Mouse (Mus musculus): ENCODE measurements around the gene En1. TPM values are rescaled to one million over a fixed set of nuclear protein-coding genes. Genes with fewer than 3 reads are reported as not detected.
A peak's percentile ranks its signal among the peaks of the same experiment; 100 is the strongest.

Gene En1
- polyA plus RNA-seq, 1 experiment from 2014 or later = not detected

DNA sequence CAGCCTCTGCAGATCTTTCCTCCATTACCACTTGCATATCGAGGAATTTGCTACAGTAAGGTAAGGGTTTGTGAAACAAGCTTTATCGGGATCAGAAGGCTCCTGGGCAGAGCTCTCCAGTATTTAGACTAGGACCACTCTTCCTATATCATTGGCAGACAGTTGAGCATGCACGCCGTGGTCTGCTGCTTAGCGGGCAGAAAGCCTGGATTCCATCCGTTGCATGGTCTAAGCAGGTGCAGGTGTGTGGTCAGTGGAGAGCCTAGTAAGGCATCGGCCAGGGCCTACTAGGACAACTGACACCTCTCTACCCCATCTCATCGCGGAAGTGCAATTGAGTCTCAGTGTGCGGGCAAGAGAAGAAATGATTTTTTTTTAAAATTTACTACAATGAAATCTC lies 41.2 kb downstream of the En1 start:
- no peaks in the 10 kb centered on the region for H3K36me3 ChIP-seq (ENCODE audit: control insufficient read depth, insufficient read depth, low read length)
- no peak overlapping the region; the same call in 1 of the 2 replicates for H3K4me3 ChIP-seq (ENCODE audit: low read depth, low read length)
- H3K4me1 ChIP-seq (replicated peaks; ENCODE audit: control insufficient read depth, insufficient read depth, low read length) = no peaks in the 10 kb centered on the region
- 0 out of 2 replicates have a peak, but pooled peaks cover 3% of the 10 kb centered on the region for H3K27me3 ChIP-seq (replicated peaks; ENCODE audit: control insufficient read depth, insufficient read depth, low read length)
- DNase-seq (ENCODE audit: low spot score) (no peak), ATAC-seq (replicated peaks; ENCODE audit: low FRiP score, low TSS enrichment, low read depth) (no peak)
- H3K4me2 ChIP-seq (ENCODE audit: low read length) = 0 out of 2 replicates have a peak overlapping the region, but pooled peaks have one; percentile 7
- no peaks in the 10 kb centered on the region for H3K9me3 ChIP-seq (ENCODE audit: control insufficient read depth, low read length)
- H3K9ac ChIP-seq (ENCODE audit: low read length) = no peak overlapping the region
- no peak overlapping the region for H3K27ac ChIP-seq (ENCODE audit: low read depth)
- WGBS = 17% methylated on average over 10 of the region's 10 CpGs

DNA sequence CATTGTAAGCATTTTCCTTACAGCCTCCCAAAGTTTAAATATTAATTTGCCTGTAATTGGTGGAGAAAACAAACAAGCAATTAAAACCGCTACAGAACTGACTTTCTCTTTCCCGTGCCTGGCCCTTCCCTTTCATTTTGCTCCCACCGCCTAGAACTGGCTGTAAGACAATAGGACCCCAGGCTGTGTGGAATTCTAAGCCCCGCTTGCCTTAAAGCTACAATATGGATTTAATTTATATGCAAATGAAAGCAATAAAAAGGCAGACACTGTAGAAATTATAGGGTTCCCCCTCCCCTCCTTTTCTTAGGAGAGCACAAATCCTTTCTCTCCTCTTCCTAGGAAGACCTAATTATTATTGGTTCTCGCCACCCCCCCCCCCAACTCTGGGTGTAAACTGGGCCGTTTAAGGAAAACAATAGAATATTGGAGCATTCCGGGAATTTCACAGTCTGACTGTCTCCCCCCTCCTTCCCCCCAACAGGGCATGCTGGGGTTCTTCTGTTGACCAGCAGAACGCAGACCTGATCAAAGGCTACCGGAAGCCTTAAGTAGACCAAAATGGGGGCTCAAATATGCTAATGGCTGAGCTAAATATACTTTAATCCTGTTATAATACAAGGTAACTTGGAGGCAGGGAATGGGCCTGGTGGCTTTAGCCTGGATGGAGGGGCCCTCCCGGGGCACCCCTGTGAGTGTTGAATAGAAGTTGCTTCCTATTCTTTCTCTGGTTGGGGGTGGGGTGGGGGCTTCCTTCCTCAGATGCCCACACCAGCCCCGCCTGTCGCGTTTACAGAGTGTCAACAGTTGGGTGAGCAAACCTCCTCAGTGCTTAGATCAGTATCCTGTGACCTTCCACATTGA lies 41.9 kb downstream of the En1 start:
- no peak for DNase-seq (ENCODE audit: low spot score)
- H3K27ac ChIP-seq (ENCODE audit: low read depth) = no peak overlapping the region
- H3K36me3 ChIP-seq (ENCODE audit: control insufficient read depth, insufficient read depth, low read length) = no peaks in the 10 kb centered on the region
- WGBS = 18% methylated on average over 13 of the region's 13 CpGs
- no peaks in the 10 kb centered on the region for H3K4me1 ChIP-seq (replicated peaks; ENCODE audit: control insufficient read depth, insufficient read depth, low read length)
- H3K4me3 ChIP-seq (ENCODE audit: low read depth, low read length) = no peak overlapping the region; the same call in 1 of the 2 replicates
- H3K9ac ChIP-seq (ENCODE audit: low read length) = no peak overlapping the region
- H3K4me2 ChIP-seq (ENCODE audit: low read length) = 0 out of 2 replicates have a peak overlapping the region, but pooled peaks have one; percentile 7
- 0 out of 2 replicates have a peak, but pooled peaks cover 3% of the 10 kb centered on the region for H3K27me3 ChIP-seq (replicated peaks; ENCODE audit: control insufficient read depth, insufficient read depth, low read length)
- ATAC-seq (replicated peaks; ENCODE audit: low FRiP score, low TSS enrichment, low read depth) = no peak
- no peaks in the 10 kb centered on the region for H3K9me3 ChIP-seq (ENCODE audit: control insufficient read depth, low read length)

DNA sequence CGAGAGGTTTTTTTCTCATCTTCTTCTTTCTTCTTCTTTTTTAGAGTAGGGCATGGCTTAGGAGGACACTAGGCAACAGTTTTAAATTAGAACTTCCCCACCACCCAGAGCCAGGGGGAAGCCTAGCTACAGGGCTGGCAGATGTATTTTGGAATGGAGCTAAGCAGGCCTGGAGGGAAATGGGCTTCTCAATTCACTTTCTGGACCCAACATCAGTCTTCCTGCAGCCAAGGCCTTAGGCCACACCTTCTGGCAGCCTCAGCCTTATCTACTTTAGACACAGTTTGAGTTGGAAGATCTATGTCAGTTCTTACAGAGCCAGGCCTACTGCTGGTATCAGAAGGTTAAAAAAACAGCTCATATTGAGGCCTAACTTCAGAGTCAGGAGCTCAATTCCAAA lies 42.5 kb downstream of the En1 start:
- 85% methylated on average over 1 of the region's 1 CpGs for WGBS
- H3K4me3 ChIP-seq (ENCODE audit: low read depth, low read length) = no peak overlapping the region
- H3K4me1 ChIP-seq (replicated peaks; ENCODE audit: control insufficient read depth, insufficient read depth, low read length) = no peaks in the 10 kb centered on the region
- DNase-seq (ENCODE audit: low spot score) = no peak
- no peak overlapping the region for H3K9ac ChIP-seq (ENCODE audit: low read length)
- H3K9me3 ChIP-seq (ENCODE audit: control insufficient read depth, low read length) = no peaks in the 10 kb centered on the region
- no peak overlapping the region for H3K4me2 ChIP-seq (ENCODE audit: low read length)
- ATAC-seq (replicated peaks; ENCODE audit: low FRiP score, low TSS enrichment, low read depth) = no peak
- 0 out of 2 replicates have a peak, but pooled peaks cover 3% of the 10 kb centered on the region for H3K27me3 ChIP-seq (replicated peaks; ENCODE audit: control insufficient read depth, insufficient read depth, low read length)
- H3K27ac ChIP-seq (ENCODE audit: low read depth) = no peak overlapping the region
- H3K36me3 ChIP-seq (ENCODE audit: control insufficient read depth, insufficient read depth, low read length) = no peaks in the 10 kb centered on the region

DNA sequence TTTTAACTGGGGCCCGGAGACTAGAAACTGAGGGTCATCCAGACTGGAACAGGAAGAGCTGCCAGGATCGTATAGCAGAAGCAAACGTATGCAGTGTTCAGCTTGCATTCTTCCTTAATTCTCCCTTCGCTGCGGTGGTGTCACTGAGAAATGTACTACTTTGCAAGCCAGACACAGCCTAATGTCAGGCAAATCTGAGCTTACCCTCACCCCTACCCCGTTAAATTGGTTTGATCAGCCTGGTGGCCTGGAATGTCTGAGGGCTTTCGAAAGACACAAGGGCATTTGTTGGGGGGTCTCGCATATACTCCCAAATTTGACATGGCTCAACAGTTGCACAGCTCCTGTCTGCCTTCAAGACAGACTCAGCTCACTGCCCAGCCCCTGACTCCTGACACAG lies 47.9 kb downstream of the En1 start:
- Histone ChIP-seq H3K4me1 (replicated peaks; ENCODE audit: control insufficient read depth, insufficient read depth, low read length) (no peaks in the 10 kb centered on the region), H3K4me3 (ENCODE audit: low read depth, low read length) (no peak overlapping the region), H3K9ac (ENCODE audit: low read length) (no peak overlapping the region), H3K27me3 (replicated peaks; ENCODE audit: control insufficient read depth, insufficient read depth, low read length) (no peaks in the 10 kb centered on the region), H3K36me3 (ENCODE audit: control insufficient read depth, insufficient read depth, low read length) (no peaks in the 10 kb centered on the region), H3K9me3 (ENCODE audit: control insufficient read depth, low read length) (no peaks in the 10 kb centered on the region), H3K27ac (ENCODE audit: low read depth) (no peak overlapping the region), H3K4me2 (ENCODE audit: low read length) (no peak overlapping the region)
- 65% methylated on average over 8 of the region's 8 CpGs for WGBS
- no peak for DNase-seq (ENCODE audit: low spot score)
- ATAC-seq (replicated peaks; ENCODE audit: low FRiP score, low TSS enrichment, low read depth) = no peak

DNA sequence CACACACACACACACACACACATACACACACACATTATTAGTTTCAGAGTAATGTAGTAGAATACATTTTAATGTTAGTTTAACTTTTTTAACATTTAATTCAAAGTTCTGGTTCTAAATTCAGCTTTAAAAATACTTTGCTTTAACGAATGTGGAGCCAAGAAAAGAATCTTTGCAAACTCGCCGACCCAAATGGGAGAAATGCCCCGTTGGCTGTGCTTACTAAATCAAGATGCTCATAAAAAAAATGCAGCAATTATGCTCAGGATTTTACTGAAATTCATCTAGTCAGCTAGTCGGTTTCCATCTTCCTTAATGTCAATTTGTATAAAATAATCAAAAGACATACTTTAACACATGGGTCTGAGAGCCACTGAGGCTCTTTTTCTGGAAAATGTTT lies 49.8 kb downstream of the En1 start:
- ATAC-seq (replicated peaks; ENCODE audit: low FRiP score, low TSS enrichment, low read depth) (no peak), DNase-seq (ENCODE audit: low spot score) (no peak)
- H3K27ac ChIP-seq (ENCODE audit: low read depth) = no peak overlapping the region
- no peaks in the 10 kb centered on the region for H3K27me3 ChIP-seq (replicated peaks; ENCODE audit: control insufficient read depth, insufficient read depth, low read length)
- H3K36me3 ChIP-seq (ENCODE audit: control insufficient read depth, insufficient read depth, low read length) = no peaks in the 10 kb centered on the region
- no peak overlapping the region for H3K4me2 ChIP-seq (ENCODE audit: low read length)
- no peaks in the 10 kb centered on the region for H3K4me1 ChIP-seq (replicated peaks; ENCODE audit: control insufficient read depth, insufficient read depth, low read length)
- H3K4me3 ChIP-seq (ENCODE audit: low read depth, low read length) = no peak overlapping the region
- WGBS = 81% methylated on average over 5 of the region's 5 CpGs
- H3K9ac ChIP-seq (ENCODE audit: low read length) = no peak overlapping the region
- H3K9me3 ChIP-seq (ENCODE audit: control insufficient read depth, low read length) = no peaks in the 10 kb centered on the region

DNA sequence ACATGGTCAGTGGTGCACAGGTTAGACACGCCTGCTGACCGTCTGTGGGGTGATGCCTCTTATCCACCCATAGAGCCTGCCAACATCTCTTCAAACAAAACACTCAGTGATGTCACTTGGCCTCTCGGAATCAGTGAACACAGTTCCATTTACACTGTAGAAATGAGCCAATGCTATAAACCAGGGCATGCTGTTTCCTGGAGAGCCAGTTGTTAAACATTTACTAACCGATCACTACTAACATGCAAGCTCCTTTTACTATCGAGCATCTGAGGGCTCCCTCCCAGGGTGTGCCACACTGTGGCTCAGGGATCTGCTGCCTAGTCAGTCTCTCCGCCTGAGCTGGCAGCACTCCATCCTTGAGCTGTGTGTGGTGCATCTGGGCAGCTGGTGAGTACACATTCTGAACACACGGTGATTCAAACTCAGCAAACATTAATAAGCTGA lies 52.8 kb downstream of the En1 start:
- H3K4me3 ChIP-seq (ENCODE audit: low read depth, low read length) = no peak overlapping the region
- H3K4me2 ChIP-seq (ENCODE audit: low read length) = no peak overlapping the region
- no peak for DNase-seq (ENCODE audit: low spot score)
- no peaks in the 10 kb centered on the region for H3K36me3 ChIP-seq (ENCODE audit: control insufficient read depth, insufficient read depth, low read length)
- H3K9ac ChIP-seq (ENCODE audit: low read length) = no peak overlapping the region
- ATAC-seq (replicated peaks; ENCODE audit: low FRiP score, low TSS enrichment, low read depth) = peak; percentile 76
- H3K4me1 ChIP-seq (replicated peaks; ENCODE audit: control insufficient read depth, insufficient read depth, low read length) = no peaks in the 10 kb centered on the region
- WGBS = 53% methylated on average over 7 of the region's 7 CpGs
- H3K9me3 ChIP-seq (ENCODE audit: control insufficient read depth, low read length) = no peaks in the 10 kb centered on the region
- no peak overlapping the region for H3K27ac ChIP-seq (ENCODE audit: low read depth)
- H3K27me3 ChIP-seq (replicated peaks; ENCODE audit: control insufficient read depth, insufficient read depth, low read length) = no peaks in the 10 kb centered on the region

Other genes with a start within 250 kb of the En1 start
- not detected in 2 replicates for gene Marco, start 97.4 kb upstream of the En1 start, polyA plus RNA-seq (2014; fragmentation: Nextera tagmentation; extraction: Ambion mirVana)

Measured in intestine, embryonic 14.5 days (tissue).